Mouse (Mus musculus): ENCODE data around the gene Cypt3. TPM values are rescaled to one million over a fixed set of nuclear protein-coding genes. Genes with fewer than 3 reads are reported as not detected.

Gene Cypt3
- not detected in 2 replicates for total RNA-seq (2012; rRNA removed)
- total RNA-seq (2014; rRNA removed) = not detected in 2 replicates
- polyA plus RNA-seq (2012; ENCODE audit: insufficient read length, low read depth) = not detected in 2 replicates

GRCm38 (mm10) chrX:153558293-153558692 is at the start of gene Cypt3:
Gene Cypt3 (plus strand): TSS chrX:153558593.
- no peak within 1 kb of the TSS for H3K4me3 ChIP-seq (replicated peaks in 1 of 3; ENCODE audit: low read depth in 2 of 3, low read length in 2 of 3, poor library complexity in 1 of 3)
- dilution Hi-C loops (cut with MboI; ENCODE audit: extremely low pct_ligation_motif_present, extremely low pct_unique_long_range_greater_than_20kb, low sequenced_read_pairs) (no loop called here), in situ Hi-C loops (cut with MboI; ENCODE audit: low pct_ligation_motif_present, low pct_unique_long_range_greater_than_20kb, low sequenced_read_pairs) (no loop called here)
- no peaks in the 10 kb centered on the region for H3K36me3 ChIP-seq (replicated peaks in 1 of 2; ENCODE audit: control insufficient read depth in 1 of 2, insufficient read depth in 1 of 2, low read length in 1 of 2)
- H3K9me3 ChIP-seq (replicated peaks; ENCODE audit: low read length) = no peaks in the 10 kb centered on the region
- no peak within 1 kb of the TSS for H3K9ac ChIP-seq (ENCODE audit: insufficient read depth, low read depth)
- H3K4me2 ChIP-seq (ENCODE audit: insufficient read depth, low read depth, poor library complexity, severe bottlenecking) = no peak within 1 kb of the TSS
- no peaks in the 10 kb centered on the region for H3K79me2 ChIP-seq (replicated peaks; ENCODE audit: control insufficient read depth, extremely low read depth, insufficient read depth, poor library complexity, severe bottlenecking)
- no peak for DNase-seq (ENCODE audit: extremely low read depth)
- no peaks in the 10 kb centered on the region for H3K27me3 ChIP-seq (replicated peaks)
- no peaks in the 10 kb centered on the region for H3K4me1 ChIP-seq (ENCODE audit: control insufficient read depth in 1 of 2, insufficient read depth in 2 of 2)
- TF ChIP-seq ETS1 (conservative IDR thresholded peaks at IDR 0.05; ENCODE audit: low read depth, low read length) = no peak
- TF ChIP-seq RAD21 (IDR thresholded peaks at IDR 0.05; ENCODE audit: low read depth, low read length) = no peak
- no peak for TF ChIP-seq ZKSCAN1 (IDR thresholded peaks at IDR 0.05; ENCODE audit: borderline replicate concordance, low read depth, low read length)
- no peak for TF ChIP-seq KAT2A (IDR thresholded peaks at IDR 0.05; ENCODE audit: insufficient replicate concordance, low read length)
- no peak within 1 kb of the TSS for H3K27ac ChIP-seq (ENCODE audit: insufficient read depth, low read depth)

DNA sequence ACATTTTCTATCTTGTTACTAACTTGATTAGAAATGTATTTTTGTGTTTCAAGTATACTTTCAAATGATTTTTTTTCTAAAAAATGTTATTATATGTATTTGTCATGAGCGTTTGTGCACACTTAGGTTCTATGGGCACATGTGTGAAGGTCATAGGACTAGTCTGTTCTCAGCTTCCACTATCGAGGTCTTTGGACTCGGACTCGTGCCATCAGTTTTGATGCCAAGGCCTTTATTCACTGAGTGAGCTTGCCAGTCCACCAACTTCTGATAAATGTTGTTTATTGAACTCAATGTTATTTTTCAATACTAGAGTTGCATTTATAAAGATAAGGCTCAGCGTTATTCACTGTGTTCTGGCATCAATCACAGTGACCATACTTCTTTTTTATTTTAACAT is 42.9 kb upstream of the Cypt3 start:
- Histone ChIP-seq H3K36me3 (replicated peaks in 1 of 2; ENCODE audit: control insufficient read depth in 1 of 2, insufficient read depth in 1 of 2, low read length in 1 of 2) (no peaks in the 10 kb centered on the region), H3K9me3 (replicated peaks; ENCODE audit: low read length) (no peaks in the 10 kb centered on the region), H3K4me2 (ENCODE audit: insufficient read depth, low read depth, poor library complexity, severe bottlenecking) (no peak overlapping the region), H3K9ac (ENCODE audit: insufficient read depth, low read depth) (no peak overlapping the region), H3K4me1 (ENCODE audit: control insufficient read depth in 1 of 2, insufficient read depth in 2 of 2) (no peaks in the 10 kb centered on the region), H3K27ac (ENCODE audit: insufficient read depth, low read depth) (no peak overlapping the region), H3K4me3 (replicated peaks in 1 of 3; ENCODE audit: low read depth in 2 of 3, low read length in 2 of 3, poor library complexity in 1 of 3) (no peak overlapping the region), H3K79me2 (replicated peaks; ENCODE audit: control insufficient read depth, extremely low read depth, insufficient read depth, poor library complexity, severe bottlenecking) (no peaks in the 10 kb centered on the region), H3K27me3 (replicated peaks) (no peaks in the 10 kb centered on the region)
- no peak for DNase-seq (ENCODE audit: extremely low read depth)
- in situ Hi-C loops (cut with MboI; ENCODE audit: low pct_ligation_motif_present, low pct_unique_long_range_greater_than_20kb, low sequenced_read_pairs) (no loop called here), dilution Hi-C loops (cut with MboI; ENCODE audit: extremely low pct_ligation_motif_present, extremely low pct_unique_long_range_greater_than_20kb, low sequenced_read_pairs) (no loop called here)
- TF ChIP-seq RAD21 (IDR thresholded peaks at IDR 0.05; ENCODE audit: low read depth, low read length) (no peak), GABPA (IDR thresholded peaks at IDR 0.05; ENCODE audit: insufficient replicate concordance, low read depth, low read length) (no peak), RCOR1 (conservative IDR thresholded peaks at IDR 0.05; ENCODE audit: low read depth, low read length) (no peak), NELFE (IDR thresholded peaks at IDR 0.05; ENCODE audit: low read depth, low read length) (no peak), CHD2 (IDR thresholded peaks at IDR 0.05; ENCODE audit: low read length) (no peak), MAFK (IDR thresholded peaks at IDR 0.05; ENCODE audit: insufficient replicate concordance, low read length) (no peak), ZKSCAN1 (IDR thresholded peaks at IDR 0.05; ENCODE audit: borderline replicate concordance, low read depth, low read length) (no peak)

- no peak overlapping the region for H3K27ac ChIP-seq (ENCODE audit: insufficient read depth, low read depth)
- H3K9ac ChIP-seq (ENCODE audit: insufficient read depth, low read depth) = no peak overlapping the region
- no peak overlapping the region for H3K4me3 ChIP-seq (replicated peaks in 1 of 3; ENCODE audit: low read depth in 2 of 3, low read length in 2 of 3, poor library complexity in 1 of 3)
- no peak overlapping the region for H3K4me2 ChIP-seq (ENCODE audit: insufficient read depth, low read depth, poor library complexity, severe bottlenecking)
- DNase-seq (ENCODE audit: extremely low read depth) = no peak
- dilution Hi-C loops (cut with MboI; ENCODE audit: extremely low pct_ligation_motif_present, extremely low pct_unique_long_range_greater_than_20kb, low sequenced_read_pairs) = no loop called here
- no peaks in the 10 kb centered on the region for H3K36me3 ChIP-seq (replicated peaks in 1 of 2; ENCODE audit: control insufficient read depth in 1 of 2, insufficient read depth in 1 of 2, low read length in 1 of 2)
- in situ Hi-C loops (cut with MboI; ENCODE audit: low pct_ligation_motif_present, low pct_unique_long_range_greater_than_20kb, low sequenced_read_pairs) = no loop called here
- H3K9me3 ChIP-seq (replicated peaks; ENCODE audit: low read length) = no peaks in the 10 kb centered on the region
- no peaks in the 10 kb centered on the region for H3K4me1 ChIP-seq (ENCODE audit: control insufficient read depth in 1 of 2, insufficient read depth in 2 of 2)
- H3K27me3 ChIP-seq (replicated peaks) = no peaks in the 10 kb centered on the region
- H3K79me2 ChIP-seq (replicated peaks; ENCODE audit: control insufficient read depth, extremely low read depth, insufficient read depth, poor library complexity, severe bottlenecking) = no peaks in the 10 kb centered on the region
- no peak for TF ChIP-seq ZKSCAN1 (IDR thresholded peaks at IDR 0.05; ENCODE audit: borderline replicate concordance, low read depth, low read length)
- TF ChIP-seq MAX (IDR thresholded peaks at IDR 0.05; ENCODE audit: low read length) = no peak
- TF ChIP-seq UBTF (IDR thresholded peaks at IDR 0.05; ENCODE audit: low read depth, low read length) = no peak
- TF ChIP-seq POLR2A (IDR thresholded peaks at IDR 0.05; ENCODE audit: low read depth, low read length) = no peak
- TF ChIP-seq POLR2AphosphoS2 (IDR thresholded peaks at IDR 0.05; ENCODE audit: low read depth, low read length) = no peak
- TF ChIP-seq CHD2 (IDR thresholded peaks at IDR 0.05; ENCODE audit: low read length) = no peak
- TF ChIP-seq USF2 (conservative IDR thresholded peaks at IDR 0.05; ENCODE audit: low read depth, low read length) = no peak
- no peak for TF ChIP-seq MAZ (IDR thresholded peaks at IDR 0.05; ENCODE audit: low read depth, low read length)
- no peak for TF ChIP-seq E2F4 (IDR thresholded peaks at IDR 0.05; ENCODE audit: insufficient replicate concordance, low read depth, low read length)
- no peak for TF ChIP-seq SIN3A (IDR thresholded peaks at IDR 0.05; ENCODE audit: low read length)
- no peak for TF ChIP-seq PAX5 (IDR thresholded peaks at IDR 0.05; ENCODE audit: low read length)
- TF ChIP-seq MAFK (IDR thresholded peaks at IDR 0.05; ENCODE audit: insufficient replicate concordance, low read length) = no peak
- TF ChIP-seq KAT2A (IDR thresholded peaks at IDR 0.05; ENCODE audit: insufficient replicate concordance, low read length) = no peak
Observed at GRCm38 (mm10) chrX:153528399-153528798, 30.0 kb upstream of the Cypt3 start.

Measured in CH12.LX (cell line).